Mouse (Mus musculus) liver, postnatal 0 days (tissue): ENCODE data around the gene Cdk14. TPM values are rescaled to one million over a fixed set of nuclear protein-coding genes. Genes with fewer than 3 reads are reported as not detected.

Experiments used
- ATAC-seq: fragments of 200-750 bp; cut with Nextera tagmentation; 2 replicates; pipeline ENCODE4 v1.8.0; 2017; ENCODE audit warnings: mild to moderate bottlenecking, moderate library complexity
- DNase-seq: peaks from one replicate; pipeline ENCODE4 v3.0.0-alpha.2; 2016
- H3K27ac ChIP-seq: fragments of 300-500 bp; sonication (generic); 2 replicates; pipeline ENCODE4 v1.5.1; 2014; ENCODE audit warnings: antibody characterized with exemption, moderate library complexity, mild to moderate bottlenecking, low read depth
- H3K27me3 ChIP-seq: fragments of 300-500 bp; sonication (generic); 2 replicates; pipeline ENCODE4 v1.6.1; 2014; ENCODE audit warnings: low read length, control low read depth, mixed read lengths; ENCODE audit not compliant: insufficient read depth
- H3K36me3 ChIP-seq: fragments of 300-500 bp; sonication (generic); replicated peaks from 2 replicates; pipeline ENCODE4 v1.6.1; 2014; ENCODE audit warnings: mild to moderate bottlenecking, control low read depth, low read length, moderate library complexity, mixed read lengths; ENCODE audit not compliant: insufficient read depth
- H3K4me1 ChIP-seq: fragments of 300-500 bp; sonication (generic); 2 replicates; pipeline ENCODE4 v1.6.1; 2014; ENCODE audit warnings: antibody characterized with exemption, mild to moderate bottlenecking, control low read depth; ENCODE audit not compliant: insufficient read depth
- H3K4me2 ChIP-seq: fragments of 300-500 bp; sonication (generic); 2 replicates; pipeline ENCODE4 v1.6.1; 2014; ENCODE audit warnings: low read depth, mild to moderate bottlenecking, low read length, moderate library complexity, mixed read lengths
- H3K4me3 ChIP-seq: fragments of 300-500 bp; sonication (generic); 2 replicates; pipeline ENCODE4 v1.5.1; 2014; ENCODE audit warnings: low read depth, low read length
- H3K9ac ChIP-seq: fragments of 300-500 bp; sonication (generic); replicated peaks from 2 replicates; pipeline ENCODE4 v1.6.1; 2014; ENCODE audit warnings: mild to moderate bottlenecking, moderate library complexity
- H3K9me3 ChIP-seq: fragments of 300-500 bp; sonication (generic); 2 replicates; pipeline ENCODE4 v1.6.1; 2016; ENCODE audit warnings: mild to moderate bottlenecking, control low read depth, low read length, mixed read lengths
- CTCF ChIP-seq: sonication (generic); IDR thresholded peaks from 2 replicates; pipeline ENCODE4 v1.5.1; 2016; ENCODE audit warnings: antibody characterized with exemption, low read depth
- EP300 ChIP-seq: IDR thresholded peaks from 2 replicates; pipeline ENCODE4 v1.6.1; 2016; ENCODE audit warnings: antibody characterized with exemption, low read depth, mild to moderate bottlenecking
- WGBS: fragments of 180-500 bp; shearing (Covaris S2); extraction: QIAGEN DNeasy Blood & Tissue Kit; methylation state at CpG from one replicate; pipeline ENCODE4 v1.1.7; 2014; ENCODE audit not compliant: insufficient replicate concordance; 5-methylcytosine and 5-hydroxymethylcytosine counted together
- polyA plus RNA-seq: library from polyadenylated mRNA; unstranded; fragments of >200 nt; fragmentation: Nextera tagmentation; extraction: Ambion mirVana; gene quantifications from 2 replicates; pipeline ENCODE4 v1.2.1, GENCODE M21; 2015

The Cdk14 gene
- polyA plus RNA-seq, 1 experiment from 2014 or later: 1.1 TPM

DNA sequence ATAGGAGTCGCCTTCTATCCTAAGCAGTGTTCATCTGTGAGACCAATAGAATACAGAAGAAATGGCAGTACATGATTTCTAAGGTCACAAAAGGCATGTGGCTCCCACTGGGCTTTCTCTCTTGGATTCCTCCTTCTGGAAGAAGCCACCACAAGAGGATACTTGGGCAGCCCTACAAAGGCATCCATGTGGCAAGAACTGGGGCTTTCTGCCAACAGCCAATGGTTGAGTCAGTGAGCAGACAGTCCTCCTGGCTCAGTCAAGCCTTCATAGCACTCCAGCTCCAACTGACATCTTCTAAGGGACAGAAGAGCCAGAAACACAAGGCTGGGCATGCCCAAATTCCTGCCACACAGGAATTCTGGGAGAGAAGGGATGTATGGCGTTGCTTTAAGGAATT is 93.4 kb downstream of the Cdk14 start:
- DNase-seq (no peak), ATAC-seq (no peak)
- H3K9me3 ChIP-seq: no peaks in the 10 kb centered on the region
- no peak overlapping the region for H3K4me2 ChIP-seq
- no peaks in the 10 kb centered on the region for H3K36me3 ChIP-seq
- no peak overlapping the region for H3K9ac ChIP-seq
- H3K4me1 ChIP-seq: no peaks in the 10 kb centered on the region
- no peak for TF ChIP-seq EP300
- no peak for TF ChIP-seq CTCF
- WGBS: 80% methylated on average over 2 of the region's 2 CpGs
- H3K4me3 ChIP-seq: no peak overlapping the region
- H3K27ac ChIP-seq: no peak overlapping the region
- no peaks in the 10 kb centered on the region for H3K27me3 ChIP-seq

DNA sequence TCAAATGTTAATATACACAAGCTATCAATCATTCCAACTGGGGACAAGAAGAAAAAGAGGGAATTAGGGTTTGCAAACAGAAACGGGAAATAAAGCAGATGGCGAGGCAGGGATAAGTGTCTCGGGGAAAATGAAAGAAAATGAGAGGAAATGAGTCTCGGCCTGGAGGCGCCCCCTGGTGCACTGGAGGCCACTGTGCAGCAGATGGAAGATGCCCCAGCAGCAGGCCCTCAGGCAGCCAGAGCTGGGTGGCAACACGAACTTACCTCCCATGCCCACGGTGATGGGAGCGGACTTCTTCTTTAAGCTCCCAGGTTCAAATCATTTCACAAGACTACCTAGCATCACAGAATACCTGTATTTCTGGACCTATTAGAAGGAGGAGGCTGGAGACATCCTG is 97.4 kb downstream of the Cdk14 start:
- Histone ChIP-seq H3K27me3 (no peaks in the 10 kb centered on the region), H3K9ac (no peak overlapping the region), H3K4me1 (peaks cover 4% of the 10 kb centered on the region; the same call in 1 of the 2 replicates), H3K27ac (no peak overlapping the region), H3K4me3 (no peak overlapping the region), H3K4me2 (no peak overlapping the region), H3K9me3 (no peaks in the 10 kb centered on the region), H3K36me3 (no peaks in the 10 kb centered on the region)
- 84% methylated on average over 8 of the region's 8 CpGs for WGBS
- DNase-seq (no peak), ATAC-seq (no peak)
- TF ChIP-seq EP300: no peak
- 0 out of 2 replicates have a peak, but pooled peaks have one; percentile 22 for TF ChIP-seq CTCF

DNA sequence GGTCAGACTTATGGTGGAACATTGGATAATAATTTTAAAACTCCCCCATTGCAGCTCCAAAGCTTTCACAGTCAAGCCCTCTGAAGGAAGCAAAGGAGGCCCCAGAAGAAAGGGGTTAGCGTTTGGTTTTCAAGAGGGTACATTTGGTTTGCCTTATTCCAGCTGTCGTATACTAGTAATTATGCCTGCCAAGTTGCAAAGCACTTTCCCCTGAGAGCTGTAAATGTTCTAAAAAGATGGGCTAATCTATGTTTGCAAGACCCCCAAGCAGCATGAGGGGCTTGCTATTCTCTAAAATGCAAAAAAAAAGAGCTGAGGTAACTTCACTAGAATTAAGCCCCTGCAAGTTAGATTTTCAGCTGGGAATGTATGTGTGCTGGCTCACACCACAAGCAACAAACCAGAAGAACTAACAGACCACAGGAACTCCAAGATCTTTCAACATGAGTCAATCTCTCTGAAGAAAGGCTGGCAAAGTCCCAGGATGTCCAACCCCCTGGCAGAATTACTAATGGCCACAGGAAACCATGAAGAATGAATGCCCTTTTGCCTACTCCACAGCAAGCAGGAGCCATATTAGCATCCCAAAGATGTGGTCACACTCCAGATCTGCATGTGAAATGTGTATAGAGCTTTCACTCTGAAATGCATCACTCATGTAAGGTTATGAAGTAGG is 99.5 kb downstream of the Cdk14 start:
- TF ChIP-seq EP300: no peak
- DNase-seq (no peak), ATAC-seq (no peak)
- H3K27ac ChIP-seq: peak overlapping the region; percentile 29; the same call in 1 of the 2 replicates
- H3K4me2 ChIP-seq: peak overlapping the region; percentile 22; the same call in 1 of the 2 replicates
- no peaks in the 10 kb centered on the region for H3K27me3 ChIP-seq
- no peaks in the 10 kb centered on the region for H3K36me3 ChIP-seq
- no peaks in the 10 kb centered on the region for H3K9me3 ChIP-seq
- H3K9ac ChIP-seq: no peak overlapping the region
- H3K4me1 ChIP-seq: peaks cover 4% of the 10 kb centered on the region; the same call in 1 of the 2 replicates
- WGBS: 50% methylated on average over 2 of the region's 2 CpGs
- H3K4me3 ChIP-seq: no peak overlapping the region

DNA sequence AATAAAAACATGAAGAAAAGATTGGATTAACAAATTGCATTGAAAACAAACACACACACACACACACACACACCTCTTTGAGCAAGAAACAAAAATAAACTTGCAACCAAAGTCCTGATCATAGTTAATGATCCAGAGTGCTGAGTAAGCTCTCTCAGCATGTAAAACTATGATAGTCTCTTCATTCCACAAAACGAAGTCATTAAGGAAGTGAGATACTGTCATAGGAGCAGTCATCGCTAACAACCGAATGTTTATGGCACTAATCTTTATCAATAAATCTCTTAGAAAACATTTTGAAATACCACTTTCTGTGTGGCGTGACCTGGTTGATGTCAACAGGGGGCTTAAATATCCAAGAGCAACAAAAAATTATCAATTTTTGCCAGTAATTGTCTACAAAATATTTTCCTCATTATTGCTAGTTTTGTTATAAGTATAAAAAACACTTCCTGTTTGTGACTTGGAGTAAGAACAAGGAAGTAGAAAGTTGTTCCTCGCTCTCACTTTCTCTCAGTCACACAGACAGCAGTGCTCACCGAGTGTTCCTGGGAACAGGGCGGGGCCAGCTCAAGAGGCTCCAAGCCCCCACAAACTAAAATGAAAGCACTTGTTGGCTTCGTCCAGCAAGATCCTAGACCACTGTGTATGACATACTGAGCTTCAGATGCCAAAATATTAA is 100.1 kb downstream of the Cdk14 start:
- Histone ChIP-seq H3K4me2 (peak overlapping the region; percentile 22; the same call in 1 of the 2 replicates), H3K4me1 (peaks cover 4% of the 10 kb centered on the region; the same call in 1 of the 2 replicates), H3K36me3 (no peaks in the 10 kb centered on the region), H3K4me3 (no peak overlapping the region), H3K27ac (peak overlapping the region; percentile 29; the same call in 1 of the 2 replicates), H3K9me3 (no peaks in the 10 kb centered on the region), H3K9ac (no peak overlapping the region), H3K27me3 (no peaks in the 10 kb centered on the region)
- TF ChIP-seq EP300 (no peak), CTCF (no peak)
- peak; percentile 54 for ATAC-seq
- 45% methylated on average over 8 of the region's 8 CpGs for WGBS
- DNase-seq: no peak

DNA sequence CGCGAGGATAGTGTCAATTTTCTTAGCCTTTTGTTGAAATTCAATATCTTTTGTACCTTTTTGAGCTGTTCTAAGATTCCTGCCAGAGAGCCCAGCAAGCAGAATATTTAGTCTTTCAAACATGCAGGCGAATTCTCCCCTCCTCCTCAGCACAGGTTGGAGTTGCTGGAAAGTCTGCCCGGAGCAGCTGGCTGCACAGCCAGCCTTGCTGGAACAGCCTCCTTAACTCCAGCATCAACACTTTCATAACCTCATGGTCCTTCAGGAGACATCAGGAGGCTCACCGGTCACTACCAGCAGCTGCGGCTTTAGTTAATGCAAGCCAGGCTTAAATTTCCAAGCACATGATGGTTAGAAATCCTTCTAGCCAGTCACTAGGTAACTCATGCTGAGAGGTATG is 105.8 kb downstream of the Cdk14 start:
- Histone ChIP-seq H3K27ac (no peak overlapping the region), H3K9me3 (0 out of 2 replicates have a peak, but pooled peaks cover 2% of the 10 kb centered on the region), H3K9ac (no peak overlapping the region), H3K4me1 (no peaks in the 10 kb centered on the region), H3K36me3 (no peaks in the 10 kb centered on the region), H3K4me2 (no peak overlapping the region), H3K4me3 (no peak overlapping the region), H3K27me3 (no peaks in the 10 kb centered on the region)
- DNase-seq (no peak), ATAC-seq (no peak)
- WGBS: 81% methylated on average over 6 of the region's 6 CpGs
- no peak for TF ChIP-seq CTCF
- no peak for TF ChIP-seq EP300

DNA sequence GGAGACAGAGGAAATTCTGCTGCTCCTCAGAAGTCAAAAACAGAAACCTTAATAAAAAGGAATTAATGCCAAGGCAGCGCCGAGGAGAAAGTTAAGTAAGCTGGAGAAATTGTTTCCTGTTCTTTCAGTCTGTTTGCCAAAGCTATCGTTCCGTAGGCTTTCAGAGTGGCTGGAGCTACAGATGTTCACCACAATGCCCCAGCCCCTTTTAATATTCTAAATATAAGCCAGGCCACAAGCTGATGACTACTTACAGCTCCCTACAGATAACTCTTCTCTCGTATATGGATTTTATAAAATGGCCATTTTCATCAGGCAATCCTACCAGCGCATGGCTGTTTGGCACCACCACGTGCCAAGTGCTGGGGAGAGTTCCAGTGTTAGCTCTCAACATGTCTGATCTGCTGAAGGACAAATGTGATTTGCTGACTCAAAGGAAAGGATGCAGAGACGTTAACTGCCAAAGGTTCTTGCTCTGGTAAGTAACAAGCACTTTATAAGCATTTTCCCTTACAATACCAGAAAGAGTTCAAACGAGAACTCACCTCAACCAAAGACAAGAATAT is 106.8 kb downstream of the Cdk14 start:
- Histone ChIP-seq H3K4me3 (no peak overlapping the region), H3K4me2 (no peak overlapping the region), H3K9ac (no peak overlapping the region), H3K27ac (no peak overlapping the region), H3K9me3 (0 out of 2 replicates have a peak, but pooled peaks cover 2% of the 10 kb centered on the region), H3K27me3 (no peaks in the 10 kb centered on the region), H3K36me3 (no peaks in the 10 kb centered on the region), H3K4me1 (no peaks in the 10 kb centered on the region)
- DNase-seq (no peak), ATAC-seq (no peak)
- WGBS: 66% methylated on average over 9 of the region's 9 CpGs
- no peak for TF ChIP-seq EP300
- no peak for TF ChIP-seq CTCF
